ENCODE assay signal across 10 mouse cellular contexts in the genomic region with DNA sequence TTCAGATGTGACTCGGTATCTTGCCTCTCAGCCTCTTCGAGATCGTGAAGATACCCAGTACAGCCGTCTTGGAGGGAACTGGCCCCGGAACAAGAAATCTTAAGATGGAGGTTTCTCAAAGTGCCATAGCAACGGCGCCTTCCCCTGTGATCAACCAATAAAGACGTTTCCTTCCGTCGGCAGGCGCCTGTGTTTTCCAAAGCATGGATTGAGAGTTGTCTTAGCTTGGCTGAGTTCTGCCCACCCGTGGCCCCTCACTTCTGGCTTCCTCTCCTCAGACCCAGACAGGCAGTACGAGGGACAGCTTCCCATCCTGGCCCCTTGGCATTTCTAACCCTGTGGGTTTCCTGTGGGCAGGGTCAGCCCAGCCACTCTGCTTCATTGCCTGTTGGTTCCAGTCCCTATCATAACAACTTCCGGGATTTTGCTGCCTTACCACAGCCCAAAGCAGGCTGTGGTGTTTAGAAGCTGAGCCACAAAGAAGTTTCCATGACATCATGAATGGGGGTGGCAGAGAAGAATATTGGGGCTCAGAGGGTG. TPM values are rescaled to one million over a fixed set of nuclear protein-coding genes. Genes with fewer than 3 reads are reported as not detected.
DNase-seq lines count a peak whose midpoint lies in the region; ATAC-seq and TF ChIP-seq lines count a peak whose summit lies in the region.
"Had no signal": no experiment of that assay in that cellular context is flagged by ENCODE, and none has a peak within 500 bp of the region (broad histone marks: within the 10 kb centered on the region; RNA-seq: fewer than 3 reads in every experiment).

No protein-coding gene starts in this region.

- no peaks in the 10 kb centered on the region for H3K27me3 ChIP-seq in midbrain, embryonic 14.5 days (ENCODE audit: control insufficient read depth, insufficient read depth, low read length)
- H3K27me3 ChIP-seq in midbrain, embryonic 15.5 days (replicated peaks): no peaks in the 10 kb centered on the region
- H3K27me3 ChIP-seq in heart, embryonic 13.5 days (replicated peaks): peaks cover 9% of the 10 kb centered on the region
- H3K27me3 ChIP-seq in forebrain, embryonic 15.5 days: 0 out of 2 replicates have a peak, but pooled peaks cover 4% of the 10 kb centered on the region
- H3K27me3 ChIP-seq in forebrain, embryonic 11.5 days (ENCODE audit: control insufficient read depth, insufficient read depth, low read length): no peaks in the 10 kb centered on the region
- H3K27me3 ChIP-seq: neural tube, embryonic 12.5 days had no signal

- ATAC-seq in midbrain, embryonic 14.5 days (ENCODE audit: low FRiP score, low TSS enrichment): no peak
- no peak for ATAC-seq in midbrain, embryonic 15.5 days (replicated peaks)
- ATAC-seq in heart, embryonic 13.5 days (ENCODE audit: extremely low read depth, insufficient number of reproducible peaks, low FRiP score, low TSS enrichment): no peak
- no peak for ATAC-seq in forebrain, embryonic 15.5 days (replicated peaks)
- ATAC-seq in forebrain, embryonic 11.5 days (replicated peaks; ENCODE audit: low FRiP score): no peak

- intact Hi-C loops in left cerebral cortex, adult 2 months (cut with DNase I): no loop called here

- no peaks in the 10 kb centered on the region for H3K4me1 ChIP-seq in midbrain, embryonic 14.5 days (ENCODE audit: control insufficient read depth, insufficient read depth, low read length)
- H3K4me1 ChIP-seq in midbrain, embryonic 15.5 days: no peaks in the 10 kb centered on the region
- no peaks in the 10 kb centered on the region for H3K4me1 ChIP-seq in heart, embryonic 13.5 days
- no peaks in the 10 kb centered on the region for H3K4me1 ChIP-seq in forebrain, embryonic 15.5 days
- H3K4me1 ChIP-seq in forebrain, embryonic 11.5 days (replicated peaks; ENCODE audit: control insufficient read depth, insufficient read depth, low read length): no peaks in the 10 kb centered on the region
- H3K4me1 ChIP-seq: neural tube, embryonic 12.5 days had no signal

- H3K9me3 ChIP-seq in midbrain, embryonic 14.5 days (ENCODE audit: control insufficient read depth, low read length): no peaks in the 10 kb centered on the region
- no peaks in the 10 kb centered on the region for H3K9me3 ChIP-seq in midbrain, embryonic 15.5 days
- H3K9me3 ChIP-seq in heart, embryonic 13.5 days: no peaks in the 10 kb centered on the region
- no peaks in the 10 kb centered on the region for H3K9me3 ChIP-seq in forebrain, embryonic 15.5 days
- no peaks in the 10 kb centered on the region for H3K9me3 ChIP-seq in forebrain, embryonic 11.5 days (ENCODE audit: control insufficient read depth, low read length)
- H3K9me3 ChIP-seq: neural tube, embryonic 12.5 days had no signal

- TF ChIP-seq CTCF in left cerebral cortex, adult 2 months (IDR thresholded peaks at IDR 0.05): no peak

- peak; percentile 3 for DNase-seq in midbrain, embryonic 14.5 days
- DNase-seq in lung, postnatal 10 days: peak; percentile 37
- DNase-seq in thymus, postnatal 10 days (ENCODE audit: low spot score in 2 of 2): peak; percentile 85
- no peak for DNase-seq in forebrain, embryonic 11.5 days (ENCODE audit: low spot score)
- DNase-seq in left cerebral cortex, adult 2 months (ENCODE audit: extremely low spot score in 1 of 2, low spot score in 2 of 2): no peak

- no peak overlapping the region for H3K27ac ChIP-seq in midbrain, embryonic 14.5 days (replicated peaks; ENCODE audit: low read depth, low read length)
- no peak overlapping the region for H3K27ac ChIP-seq in midbrain, embryonic 15.5 days
- no peak overlapping the region for H3K27ac ChIP-seq in heart, embryonic 13.5 days (replicated peaks)
- H3K27ac ChIP-seq in forebrain, embryonic 15.5 days (replicated peaks): no peak overlapping the region
- no peak overlapping the region for H3K27ac ChIP-seq in forebrain, embryonic 11.5 days (ENCODE audit: low read depth, low read length)
- H3K27ac ChIP-seq in left cerebral cortex, adult 2 months: no peak overlapping the region
- H3K27ac ChIP-seq: neural tube, embryonic 12.5 days had no signal

- H3K4me2 ChIP-seq in midbrain, embryonic 14.5 days (ENCODE audit: low read length): no peak overlapping the region
- H3K4me2 ChIP-seq in midbrain, embryonic 15.5 days: no peak overlapping the region
- peak overlapping the region; percentile 18; the same call in 1 of the 2 replicates for H3K4me2 ChIP-seq in heart, embryonic 13.5 days
- no peak overlapping the region for H3K4me2 ChIP-seq in forebrain, embryonic 15.5 days (replicated peaks)
- H3K4me2 ChIP-seq in forebrain, embryonic 11.5 days (ENCODE audit: low read depth, low read length, severe bottlenecking): no peak overlapping the region
- H3K4me2 ChIP-seq: neural tube, embryonic 12.5 days had no signal

- H3K9ac ChIP-seq in midbrain, embryonic 14.5 days (replicated peaks; ENCODE audit: low read length): no peak overlapping the region
- no peak overlapping the region for H3K9ac ChIP-seq in midbrain, embryonic 15.5 days
- no peak overlapping the region for H3K9ac ChIP-seq in heart, embryonic 13.5 days
- H3K9ac ChIP-seq in forebrain, embryonic 15.5 days (replicated peaks): no peak overlapping the region
- H3K9ac ChIP-seq in forebrain, embryonic 11.5 days (ENCODE audit: low read length): no peak overlapping the region
- H3K9ac ChIP-seq: neural tube, embryonic 12.5 days had no signal

- 35% methylated on average over 14 of the region's 14 CpGs for WGBS in midbrain, embryonic 14.5 days
- 47% methylated on average over 14 of the region's 14 CpGs for WGBS in midbrain, embryonic 15.5 days
- 51% methylated on average over 14 of the region's 14 CpGs for WGBS in heart, embryonic 13.5 days
- 73% methylated on average over 14 of the region's 14 CpGs for WGBS in forebrain, embryonic 15.5 days
- WGBS in forebrain, embryonic 11.5 days: 74% methylated on average over 14 of the region's 14 CpGs

- no peaks in the 10 kb centered on the region for H3K36me3 ChIP-seq in midbrain, embryonic 14.5 days (ENCODE audit: control insufficient read depth, insufficient read depth, low read length)
- no peaks in the 10 kb centered on the region for H3K36me3 ChIP-seq in midbrain, embryonic 15.5 days (replicated peaks)
- H3K36me3 ChIP-seq in heart, embryonic 13.5 days: no peaks in the 10 kb centered on the region
- no peaks in the 10 kb centered on the region for H3K36me3 ChIP-seq in forebrain, embryonic 15.5 days
- no peaks in the 10 kb centered on the region for H3K36me3 ChIP-seq in forebrain, embryonic 11.5 days (ENCODE audit: control insufficient read depth, insufficient read depth, low read length)
- H3K36me3 ChIP-seq: neural tube, embryonic 12.5 days had no signal

- no peak overlapping the region for H3K4me3 ChIP-seq in midbrain, embryonic 14.5 days (replicated peaks; ENCODE audit: low read depth, low read length)
- H3K4me3 ChIP-seq in midbrain, embryonic 15.5 days: no peak overlapping the region
- no peak overlapping the region for H3K4me3 ChIP-seq in heart, embryonic 13.5 days
- no peak overlapping the region for H3K4me3 ChIP-seq in forebrain, embryonic 15.5 days
- H3K4me3 ChIP-seq in forebrain, embryonic 11.5 days (ENCODE audit: low read depth, low read length): no peak overlapping the region
- H3K4me3 ChIP-seq in left cerebral cortex, adult 2 months: no peak overlapping the region
- H3K4me3 ChIP-seq: neural tube, embryonic 12.5 days had no signal

RNA-seq across cellular contexts. Expression of a gene that starts 4.7 kb away (rescaled TPM):
- polyA plus RNA-seq in midbrain, embryonic 14.5 days (2014; fragmentation: Nextera tagmentation; extraction: Ambion mirVana): not detected in 2 replicates
- polyA plus RNA-seq in midbrain, embryonic 15.5 days (2015; fragmentation: Nextera tagmentation; extraction: Ambion mirVana): not detected in 2 replicates
- polyA plus RNA-seq in heart, embryonic 13.5 days (2015; fragmentation: Nextera tagmentation; extraction: Ambion mirVana): 0.45 TPM in 1 of 2 replicates, not detected in the other
- polyA plus RNA-seq in forebrain, embryonic 15.5 days (2015; fragmentation: Nextera tagmentation; extraction: Ambion mirVana): not detected in 2 replicates
- not detected in 2 replicates for polyA plus RNA-seq in forebrain, embryonic 11.5 days (2014; fragmentation: Nextera tagmentation; extraction: Ambion mirVana)
- not detected for total RNA-seq in left cerebral cortex, adult 2 months (2021)
- polyA plus RNA-seq: brain, embryonic 14.5 days; neural tube, embryonic 12.5 days had no signal

RNA-seq across cellular contexts. Expression of a gene that starts 6.1 kb away (rescaled TPM):
- polyA plus RNA-seq in midbrain, embryonic 14.5 days (2014; fragmentation: Nextera tagmentation; extraction: Ambion mirVana): not detected in 2 replicates
- not detected in 2 replicates for polyA plus RNA-seq in midbrain, embryonic 15.5 days (2015; fragmentation: Nextera tagmentation; extraction: Ambion mirVana)
- 1.9 TPM in 1 of 2 replicates, not detected in the other for polyA plus RNA-seq in heart, embryonic 13.5 days (2015; fragmentation: Nextera tagmentation; extraction: Ambion mirVana)
- polyA plus RNA-seq in forebrain, embryonic 15.5 days (2015; fragmentation: Nextera tagmentation; extraction: Ambion mirVana): not detected in 2 replicates
- polyA plus RNA-seq in forebrain, embryonic 11.5 days (2014; fragmentation: Nextera tagmentation; extraction: Ambion mirVana): not detected in 2 replicates
- total RNA-seq in left cerebral cortex, adult 2 months (2021): not detected
- polyA plus RNA-seq: brain, embryonic 14.5 days had no signal

RNA-seq across cellular contexts. Expression of a gene that starts 20.9 kb away (rescaled TPM):
- 53.0 and 59.0 TPM in 2 replicates for polyA plus RNA-seq in midbrain, embryonic 14.5 days (2014; fragmentation: Nextera tagmentation; extraction: Ambion mirVana)
- polyA plus RNA-seq in midbrain, embryonic 15.5 days (2015; fragmentation: Nextera tagmentation; extraction: Ambion mirVana): 35.7 and 40.5 TPM in 2 replicates
- 15.9 and 17.4 TPM in 2 replicates for polyA plus RNA-seq in heart, embryonic 13.5 days (2015; fragmentation: Nextera tagmentation; extraction: Ambion mirVana)
- polyA plus RNA-seq in forebrain, embryonic 15.5 days (2015; fragmentation: Nextera tagmentation; extraction: Ambion mirVana): 37.0 and 39.0 TPM in 2 replicates
- polyA plus RNA-seq in forebrain, embryonic 11.5 days (2014; fragmentation: Nextera tagmentation; extraction: Ambion mirVana): 32.0 and 32.6 TPM in 2 replicates
- total RNA-seq in left cerebral cortex, adult 2 months (2021): 10 to 100 TPM; 66.4 to 68.0 TPM

RNA-seq across cellular contexts. Expression of a gene that starts 23.1 kb away (rescaled TPM):
- not detected in 2 replicates for polyA plus RNA-seq in midbrain, embryonic 14.5 days (2014; fragmentation: Nextera tagmentation; extraction: Ambion mirVana)
- polyA plus RNA-seq in midbrain, embryonic 15.5 days (2015; fragmentation: Nextera tagmentation; extraction: Ambion mirVana): 0.09 TPM in 1 of 2 replicates, not detected in the other
- 0.55 TPM in 1 of 2 replicates, not detected in the other for polyA plus RNA-seq in heart, embryonic 13.5 days (2015; fragmentation: Nextera tagmentation; extraction: Ambion mirVana)
- polyA plus RNA-seq in forebrain, embryonic 15.5 days (2015; fragmentation: Nextera tagmentation; extraction: Ambion mirVana): not detected in 2 replicates
- not detected in 2 replicates for polyA plus RNA-seq in forebrain, embryonic 11.5 days (2014; fragmentation: Nextera tagmentation; extraction: Ambion mirVana)
- total RNA-seq in left cerebral cortex, adult 2 months (2021): not detected
- polyA plus RNA-seq: brain, embryonic 14.5 days; neural tube, embryonic 12.5 days had no signal

RNA-seq across cellular contexts. Expression of a gene that starts 53.3 kb away (rescaled TPM):
- 0.20 TPM in 1 of 2 replicates, not detected in the other for polyA plus RNA-seq in midbrain, embryonic 14.5 days (2014; fragmentation: Nextera tagmentation; extraction: Ambion mirVana)
- 2.5 and 2.8 TPM in 2 replicates for polyA plus RNA-seq in midbrain, embryonic 15.5 days (2015; fragmentation: Nextera tagmentation; extraction: Ambion mirVana)
- polyA plus RNA-seq in heart, embryonic 13.5 days (2015; fragmentation: Nextera tagmentation; extraction: Ambion mirVana): 1.3 and 1.5 TPM in 2 replicates
- 0.34 and 0.63 TPM in 2 replicates for polyA plus RNA-seq in forebrain, embryonic 15.5 days (2015; fragmentation: Nextera tagmentation; extraction: Ambion mirVana)
- polyA plus RNA-seq in forebrain, embryonic 11.5 days (2014; fragmentation: Nextera tagmentation; extraction: Ambion mirVana): 1.8 and 2.5 TPM in 2 replicates
- total RNA-seq in left cerebral cortex, adult 2 months (2021): 1 to 10 TPM; 1.2 to 1.9 TPM

Comparison
In these comparisons a context has a peak if more than half of its experiments do, and no peak if none do; other contexts are left out.
1. DNase-seq: peak in midbrain, embryonic 14.5 days (single experiment), lung, postnatal 10 days (single experiment) and thymus, postnatal 10 days (2 of 2); none in forebrain, embryonic 11.5 days (single experiment) and left cerebral cortex, adult 2 months (0 of 2).